Mouse (Mus musculus) gonadal fat pad, adult 2 months (tissue): Measurements from ENCODE around the gene Ubtd1. TPM values are rescaled to one million over a fixed set of nuclear protein-coding genes. Genes with fewer than 3 reads are reported as not detected.
A peak's percentile ranks its signal among the peaks of the same experiment; 100 is the strongest.

Source experiments
- DNase-seq: peaks from one replicate; pipeline ENCODE4 v3.0.0-alpha.2; 2012; ENCODE audit warnings: low read depth
- polyA plus RNA-seq: library from polyadenylated mRNA; depleted of rRNA; stranded (reverse); fragments of >200 nt; gene quantifications from 2 replicates; pipeline ENCODE4 v1.2.3, GENCODE M21; 2012

Gene Ubtd1
- polyA plus RNA-seq, 1 experiment: 40.2 TPM

GRCm38 (mm10) chr19:42021681-42022541 lies 40.3 kb downstream of the Ubtd1 start:
- DNase-seq: no peak

GRCm38 (mm10) chr19:42022542-42022848 lies 40.9 kb downstream of the Ubtd1 start:
- no peak for DNase-seq

GRCm38 (mm10) chr19:42026158-42026557 lies 44.6 kb downstream of the Ubtd1 start:
- no peak for DNase-seq

- DNase-seq: no peak
Measured at GRCm38 (mm10) chr19:42031112-42031511, 49.5 kb downstream of the Ubtd1 start.

DNA sequence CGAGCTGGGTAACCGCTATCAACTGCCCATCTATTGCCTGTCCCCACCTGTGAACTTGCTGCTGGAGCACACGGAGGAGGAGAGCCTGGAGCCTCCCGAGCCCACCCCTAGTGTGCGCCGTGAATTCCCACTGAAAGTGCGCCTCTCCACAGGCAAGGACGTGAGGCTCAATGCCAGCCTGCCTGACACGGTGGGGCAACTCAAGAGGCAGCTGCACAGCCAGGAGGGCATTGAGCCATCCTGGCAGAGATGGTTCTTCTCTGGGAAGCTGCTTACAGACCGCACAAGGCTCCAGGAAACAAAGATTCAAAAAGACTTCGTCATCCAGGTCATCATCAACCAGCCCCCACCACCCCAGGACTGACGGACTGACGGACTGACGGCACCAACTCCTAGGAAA lies 52.0 kb downstream of the Ubtd1 start:
- DNase-seq: no peak

DNA sequence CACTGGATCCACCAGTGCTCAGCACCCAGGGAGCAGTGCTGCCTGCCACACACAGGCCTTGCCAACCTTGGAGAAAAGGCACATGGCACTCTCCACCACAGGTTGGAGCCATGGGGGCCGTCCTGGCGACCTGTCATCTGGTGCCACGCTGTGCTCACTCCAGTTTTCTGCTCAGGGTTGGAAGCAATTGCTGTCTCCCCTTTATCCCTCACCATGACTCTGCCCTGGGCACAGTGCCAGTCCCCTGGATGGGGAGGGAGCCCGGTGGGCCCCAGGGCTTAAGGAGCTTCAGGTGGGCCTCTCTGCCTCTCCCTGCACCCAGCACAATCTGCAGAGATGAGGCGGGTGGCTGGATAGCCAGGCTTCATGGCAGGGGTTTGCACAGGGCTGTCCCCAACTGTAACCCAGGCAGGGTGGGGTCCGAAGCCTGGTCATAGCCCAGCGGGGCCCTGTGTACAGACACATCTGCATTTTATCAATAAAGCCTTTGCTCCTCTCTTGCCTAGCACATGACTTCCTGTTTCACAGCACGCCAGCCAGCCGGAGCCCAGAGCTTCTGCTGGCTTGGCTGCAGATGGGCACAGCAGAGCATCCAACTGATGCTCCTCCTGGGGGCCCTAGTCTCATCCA lies 52.7 kb downstream of the Ubtd1 start:
- DNase-seq: no peak

DNA sequence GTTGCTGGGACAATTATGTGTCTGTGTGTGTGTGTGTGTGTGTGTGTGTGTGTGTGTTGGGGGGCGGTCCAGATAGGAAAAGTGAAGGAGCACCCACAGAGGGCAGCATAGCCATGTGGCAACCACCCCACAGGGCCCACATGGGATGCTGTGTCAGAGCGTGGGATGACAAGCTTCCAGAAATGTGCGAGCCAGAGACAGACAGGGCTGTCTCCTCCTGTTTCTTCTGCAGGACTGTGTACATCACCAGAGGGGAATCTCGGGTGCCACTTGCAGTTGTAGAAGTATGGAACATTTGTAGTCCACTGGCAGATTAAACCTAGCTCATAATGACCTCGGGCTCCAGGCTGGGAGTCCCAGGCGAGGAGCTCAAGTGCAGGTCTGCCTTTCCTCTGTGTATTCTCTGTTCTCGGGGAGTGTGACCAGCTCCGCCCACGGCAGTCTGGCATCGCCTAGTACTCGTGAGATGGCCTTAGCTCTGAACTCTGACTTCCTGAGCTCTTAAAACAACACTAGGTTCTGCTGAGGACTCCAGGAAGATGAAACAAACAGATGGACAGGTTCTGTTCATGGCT lies 53.4 kb downstream of the Ubtd1 start:
- DNase-seq: no peak

- DNase-seq: no peak
Measured at GRCm38 (mm10) chr19:42035456-42036248, 54.1 kb downstream of the Ubtd1 start, which contains the start of gene Ankrd2. Gene Ankrd2 (plus strand): TSS chr19:42036000.

- DNase-seq: no peak
Measured at GRCm38 (mm10) chr19:42036357-42036756, 54.8 kb downstream of the Ubtd1 start.

- DNase-seq: no peak
Measured at GRCm38 (mm10) chr19:42037167-42037702, 55.7 kb downstream of the Ubtd1 start.

- DNase-seq: no peak
Measured at GRCm38 (mm10) chr19:42038310-42038709, 56.7 kb downstream of the Ubtd1 start.

GRCm38 (mm10) chr19:42043988-42044387 lies 62.4 kb downstream of the Ubtd1 start:
- DNase-seq: no peak

GRCm38 (mm10) chr19:42045269-42046102 lies 63.9 kb downstream of the Ubtd1 start, which contains the start of gene Hoga1:
Gene Hoga1 (plus strand): TSS chr19:42045610.
- DNase-seq: peak; percentile 36

DNA sequence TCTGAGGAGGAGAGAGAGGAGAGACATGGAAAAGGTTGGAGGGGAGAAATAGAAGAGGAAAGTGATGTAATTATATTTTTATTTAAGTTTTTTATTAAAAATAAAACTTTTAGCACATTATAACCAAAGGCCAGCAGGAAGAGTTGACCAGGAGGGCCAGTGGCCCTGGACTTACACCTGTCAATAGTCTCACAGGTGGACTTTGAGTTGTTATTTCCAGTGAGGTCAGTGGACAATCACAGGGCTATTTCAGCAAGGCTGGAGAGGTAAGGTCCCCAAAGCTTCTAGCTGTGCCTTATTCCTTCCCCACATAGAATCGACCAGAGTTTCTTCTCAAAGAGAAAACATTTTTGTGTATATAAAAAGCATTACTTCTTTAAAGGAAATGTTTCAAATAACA lies 68.7 kb downstream of the Ubtd1 start:
- DNase-seq: no peak

DNA sequence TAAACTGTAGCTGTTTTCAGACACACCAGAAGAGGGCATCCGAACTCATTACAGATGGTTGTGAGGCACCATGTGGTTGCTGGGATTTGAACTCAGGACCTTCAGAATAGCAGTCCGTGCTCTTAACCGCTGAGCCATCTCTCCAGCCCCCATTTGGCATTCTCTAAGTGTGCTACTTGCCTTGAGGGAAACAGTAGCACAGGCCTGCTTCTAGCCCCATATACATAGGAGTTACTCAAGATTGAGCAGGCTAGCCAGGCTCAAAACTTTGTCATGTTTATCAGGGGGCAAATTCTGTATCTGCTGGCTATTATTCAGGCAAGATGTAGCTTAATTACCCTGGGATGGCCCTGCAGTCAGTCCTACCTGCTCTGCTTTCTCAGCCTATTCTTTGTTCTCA lies 69.8 kb downstream of the Ubtd1 start:
- no peak for DNase-seq

DNA sequence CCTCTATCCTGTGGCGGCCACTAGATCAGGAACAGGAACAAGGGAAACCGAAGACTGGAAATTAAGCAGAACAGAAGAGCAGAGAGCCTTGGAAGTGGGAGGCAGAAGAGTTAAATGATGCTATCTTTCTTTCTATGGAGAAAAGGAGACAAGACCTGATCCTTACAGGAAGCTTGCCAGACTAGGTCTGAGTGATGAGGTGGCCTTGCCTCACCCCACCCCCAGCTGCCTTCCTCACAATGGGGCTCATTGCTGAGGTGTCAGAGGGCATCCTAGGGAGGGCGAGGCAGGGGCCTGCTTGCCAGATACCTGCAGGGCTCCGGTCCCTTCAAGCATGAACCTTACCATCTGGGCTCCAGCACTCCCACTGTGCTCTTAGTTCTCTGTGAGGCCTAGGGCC lies 70.4 kb downstream of the Ubtd1 start, which contains the start of gene 4933411K16Rik:
Gene 4933411K16Rik, plus strand, starts transcription at position 301 of the 400 bp plus-strand sequence.
- no peak for DNase-seq

GRCm38 (mm10) chr19:42054255-42054654 lies 72.7 kb downstream of the Ubtd1 start:
- no peak for DNase-seq

GRCm38 (mm10) chr19:42055881-42056280 lies 74.3 kb downstream of the Ubtd1 start:
- no peak for DNase-seq

GRCm38 (mm10) chr19:42056719-42057409 lies 75.3 kb downstream of the Ubtd1 start:
- DNase-seq: no peak

- DNase-seq: peak; percentile 74
Measured at GRCm38 (mm10) chr19:42058426-42058825, 76.9 kb downstream of the Ubtd1 start.
